Mouse (Mus musculus) ES-Bruce4 (cell line): ENCODE measurements around the gene Plpp4. TPM values are rescaled to one million over a fixed set of nuclear protein-coding genes. Genes with fewer than 3 reads are reported as not detected.

Experiments
- H3K27ac ChIP-seq: 2 replicates; pipeline ENCODE4 v1.5.1; 2012; ENCODE audit warnings: low read length, inconsistent platforms; ENCODE audit not compliant: insufficient read depth
- H3K27me3 ChIP-seq: 2 replicates; pipeline ENCODE4 v1.6.1; 2012; ENCODE audit warnings: mild to moderate bottlenecking, low read length, inconsistent platforms; ENCODE audit not compliant: control insufficient read depth, poor library complexity, insufficient read depth, severe bottlenecking
- H3K36me3 ChIP-seq: 2 replicates; pipeline ENCODE4 v1.6.1; 2012; ENCODE audit warnings: inconsistent platforms, mild to moderate bottlenecking, low read length, moderate library complexity; ENCODE audit not compliant: control insufficient read depth, poor library complexity, insufficient read depth, severe bottlenecking
- H3K4me1 ChIP-seq: one replicate; pipeline ENCODE4 v1.8.1; 2011; ENCODE audit warnings: low read length; ENCODE audit not compliant: control insufficient read depth, insufficient read depth
- H3K4me3 ChIP-seq: 2 replicates; pipeline ENCODE4 v1.5.1; 2011; ENCODE audit warnings: low read depth, mild to moderate bottlenecking, low read length
- H3K9ac ChIP-seq: 2 replicates; pipeline ENCODE4 v1.6.1; 2012; ENCODE audit warnings: low read depth, mild to moderate bottlenecking, inconsistent platforms; ENCODE audit not compliant: poor library complexity, severe bottlenecking
- H3K9me3 ChIP-seq: replicated peaks from 2 replicates; pipeline ENCODE4 v1.6.1; 2012; ENCODE audit warnings: mild to moderate bottlenecking, low read length, inconsistent platforms; ENCODE audit not compliant: control insufficient read depth, poor library complexity, insufficient read depth, severe bottlenecking
- CTCF ChIP-seq: IDR thresholded peaks from one replicate; pipeline ENCODE4 v1.8.1; 2011; ENCODE audit warnings: low read depth, low read length
- EP300 ChIP-seq: IDR thresholded peaks from 2 replicates; pipeline ENCODE4 v1.6.1; 2011; ENCODE audit warnings: low read depth, low read length; ENCODE audit not compliant: insufficient read depth
- POLR2A ChIP-seq: IDR thresholded peaks from one replicate; pipeline ENCODE4 v1.8.1; 2011; ENCODE audit warnings: low read length; ENCODE audit not compliant: insufficient read depth
- polyA plus RNA-seq: library from polyadenylated mRNA; stranded (reverse); fragments of >200 nt; gene quantifications from 2 replicates; pipeline ENCODE4 v1.2.4, GENCODE M21; 2011; ENCODE audit warnings: low read depth; ENCODE audit not compliant: missing spikeins, insufficient read depth, insufficient read length

Gene Plpp4
- polyA plus RNA-seq, 1 experiment, result not detected

DNA sequence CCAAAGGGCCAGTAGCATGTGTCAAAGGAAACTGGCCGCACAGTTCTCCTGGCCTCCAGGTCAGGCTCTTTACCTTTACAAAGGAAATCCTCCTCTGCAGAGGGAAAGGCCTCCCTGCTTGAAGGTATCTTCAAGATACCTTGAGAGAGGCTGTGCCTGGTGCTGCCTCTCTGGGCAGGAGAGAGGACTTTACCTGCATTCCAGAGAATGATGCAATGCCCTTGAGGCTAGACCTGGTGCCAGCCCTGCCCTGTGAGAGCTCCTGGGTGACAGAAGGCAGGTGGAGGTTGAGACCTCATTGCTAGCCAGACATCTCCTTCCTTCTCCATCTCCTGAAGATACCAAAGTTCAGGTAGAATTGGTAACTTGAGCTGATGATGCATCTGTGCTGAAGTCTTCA lies 118.5 kb downstream of the Plpp4 start:
- TF ChIP-seq POLR2A (no peak), CTCF (no peak), EP300 (no peak)

GRCm38 (mm10) chr7:129385149-129385548 lies 128.3 kb downstream of the Plpp4 start:
- Histone ChIP-seq H3K9me3 (no peaks in the 10 kb centered on the region), H3K27me3 (no peaks in the 10 kb centered on the region), H3K36me3 (no peaks in the 10 kb centered on the region), H3K27ac (no peak overlapping the region), H3K4me1 (no peaks in the 10 kb centered on the region), H3K4me3 (no peak overlapping the region), H3K9ac (no peak overlapping the region)
- TF ChIP-seq EP300, result no peak
- TF ChIP-seq CTCF, result no peak
- no peak for TF ChIP-seq POLR2A

More for the DNA sequence above, 118.5 kb downstream of the Plpp4 start:
- Histone ChIP-seq H3K27me3 (no peaks in the 10 kb centered on the region), H3K27ac (no peak overlapping the region), H3K4me3 (no peak overlapping the region), H3K9me3 (no peaks in the 10 kb centered on the region), H3K4me1 (no peaks in the 10 kb centered on the region), H3K36me3 (no peaks in the 10 kb centered on the region), H3K9ac (no peak overlapping the region)

- no peaks in the 10 kb centered on the region for H3K36me3 ChIP-seq
- H3K9me3 ChIP-seq, result no peaks in the 10 kb centered on the region
- no peak overlapping the region for H3K4me3 ChIP-seq
- no peak overlapping the region for H3K27ac ChIP-seq
- no peak overlapping the region for H3K9ac ChIP-seq
- no peaks in the 10 kb centered on the region for H3K4me1 ChIP-seq
- no peak for TF ChIP-seq CTCF
- TF ChIP-seq POLR2A, result no peak
- no peak for TF ChIP-seq EP300
- no peaks in the 10 kb centered on the region for H3K27me3 ChIP-seq
Measured at GRCm38 (mm10) chr7:129392835-129393489, 136.1 kb downstream of the Plpp4 start.

DNA sequence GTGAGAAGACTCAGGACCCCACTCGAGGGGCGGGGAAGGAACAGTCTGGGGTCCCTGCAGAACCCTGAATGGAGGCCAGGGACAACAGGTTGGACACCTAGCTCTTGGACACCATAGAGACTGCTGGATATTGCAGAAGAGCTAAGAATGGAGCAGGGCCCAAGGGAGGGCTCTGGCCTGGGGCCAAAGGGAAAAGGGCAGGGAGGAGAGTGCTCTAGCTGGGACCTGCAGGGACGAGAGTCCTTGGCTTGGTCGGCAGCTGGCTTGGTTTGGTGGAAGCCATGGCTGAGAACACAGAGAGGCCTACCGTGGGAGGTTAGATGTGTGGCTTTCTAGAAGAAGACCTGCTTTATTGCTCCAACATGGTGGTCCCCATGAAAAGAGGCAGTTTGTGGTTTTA lies 139.7 kb downstream of the Plpp4 start:
- H3K4me3 ChIP-seq, result no peak overlapping the region
- H3K9me3 ChIP-seq, result no peaks in the 10 kb centered on the region
- H3K27me3 ChIP-seq, result no peaks in the 10 kb centered on the region
- H3K27ac ChIP-seq, result no peak overlapping the region
- no peak overlapping the region for H3K9ac ChIP-seq
- TF ChIP-seq POLR2A (no peak), CTCF (no peak), EP300 (no peak)
- no peaks in the 10 kb centered on the region for H3K4me1 ChIP-seq
- H3K36me3 ChIP-seq, result no peaks in the 10 kb centered on the region

DNA sequence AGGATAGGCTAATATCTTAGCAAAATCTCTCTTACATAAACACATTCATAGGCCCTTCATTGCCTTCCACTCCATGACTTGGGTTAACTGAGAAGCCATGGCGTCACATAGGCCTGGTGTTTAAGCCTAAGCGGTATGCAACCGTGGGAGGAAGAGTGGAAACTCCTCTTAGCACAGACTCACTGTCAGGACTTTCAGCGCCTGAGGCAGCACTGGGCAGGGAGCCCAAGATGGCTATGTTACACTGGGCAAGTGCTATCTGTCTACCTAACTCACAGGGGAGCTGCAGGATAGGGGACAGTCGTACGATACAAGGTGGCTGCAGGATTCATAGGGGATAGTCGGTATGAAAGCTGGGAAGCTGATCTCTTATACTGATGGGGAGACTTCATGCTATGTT lies 142.2 kb downstream of the Plpp4 start:
- H3K27me3 ChIP-seq, result no peaks in the 10 kb centered on the region
- H3K9ac ChIP-seq, result no peak overlapping the region
- H3K36me3 ChIP-seq, result no peaks in the 10 kb centered on the region
- no peak overlapping the region for H3K27ac ChIP-seq
- no peaks in the 10 kb centered on the region for H3K4me1 ChIP-seq
- TF ChIP-seq EP300 (no peak), CTCF (no peak), POLR2A (no peak)
- no peaks in the 10 kb centered on the region for H3K9me3 ChIP-seq
- H3K4me3 ChIP-seq, result no peak overlapping the region

DNA sequence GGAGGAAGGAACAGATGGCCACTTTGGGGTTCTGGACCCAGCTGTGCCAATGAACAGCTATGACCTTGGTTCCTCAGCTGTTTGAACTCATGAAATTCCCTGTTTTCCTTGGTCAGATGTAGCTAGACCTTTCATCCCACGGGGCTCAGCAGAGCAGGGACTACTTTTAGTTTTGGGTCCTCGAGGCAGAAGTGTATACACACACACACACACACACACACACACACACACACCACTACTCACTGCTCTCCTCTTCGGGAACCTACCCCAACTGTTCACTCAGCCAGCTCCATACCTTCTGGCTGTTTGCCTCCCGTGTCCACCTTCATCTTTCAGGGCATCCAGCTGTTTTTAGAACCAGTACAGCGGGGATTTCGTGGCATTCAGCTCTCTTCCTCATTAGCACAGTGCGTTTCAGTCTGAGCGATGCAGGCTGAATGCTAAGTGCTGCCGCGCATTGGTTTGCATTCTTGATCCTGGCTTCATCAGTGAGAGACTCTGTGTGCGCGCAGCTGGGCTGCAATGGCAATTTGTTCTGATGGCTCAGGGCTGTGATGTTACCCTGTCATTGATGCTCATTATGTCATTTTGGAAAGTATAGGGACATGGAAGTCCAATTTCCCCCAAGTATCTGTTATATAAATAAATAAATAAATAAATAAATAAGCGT lies 146.0 kb downstream of the Plpp4 start:
- Histone ChIP-seq H3K27ac (no peak overlapping the region), H3K4me1 (no peaks in the 10 kb centered on the region), H3K4me3 (no peak overlapping the region), H3K36me3 (no peaks in the 10 kb centered on the region), H3K9me3 (no peaks in the 10 kb centered on the region), H3K27me3 (no peaks in the 10 kb centered on the region), H3K9ac (no peak overlapping the region)
- no peak for TF ChIP-seq EP300
- TF ChIP-seq POLR2A, result no peak
- no peak for TF ChIP-seq CTCF
